Mouse (Mus musculus) midbrain, postnatal 0 days (tissue): Measurements from ENCODE around the gene Hist1h4j. TPM values are rescaled to one million over a fixed set of nuclear protein-coding genes. Genes with fewer than 3 reads are reported as not detected.

Source experiments
- ATAC-seq: fragments of 200-750 bp; cut with Nextera tagmentation; 2 replicates; pipeline ENCODE4 v1.8.0; 2017; ENCODE audit warnings: moderate number of reproducible peaks, mild to moderate bottlenecking, moderate TSS enrichment, moderate library complexity; ENCODE audit not compliant: low FRiP score
- DNase-seq: peaks from one replicate; pipeline ENCODE4 v3.0.0-alpha.2; 2015; ENCODE audit warnings: low spot score
- H3K27ac ChIP-seq: fragments of 300-500 bp; sonication (generic); 2 replicates; pipeline ENCODE4 v1.5.1; 2014; ENCODE audit warnings: low read depth, mild to moderate bottlenecking, low read length, mixed read lengths
- H3K27me3 ChIP-seq: fragments of 300-500 bp; sonication (generic); 2 replicates; pipeline ENCODE4 v1.6.1; 2014; ENCODE audit warnings: low read length, control low read depth, mixed read lengths; ENCODE audit not compliant: insufficient read depth
- H3K36me3 ChIP-seq: fragments of 300-500 bp; sonication (generic); 2 replicates; pipeline ENCODE4 v1.6.1; 2014; ENCODE audit warnings: low read length, control low read depth, mixed read lengths; ENCODE audit not compliant: insufficient read depth
- H3K4me1 ChIP-seq: fragments of 300-500 bp; sonication (generic); 2 replicates; pipeline ENCODE4 v1.6.1; 2014; ENCODE audit warnings: mild to moderate bottlenecking, control low read depth, antibody characterized with exemption, low read length, mixed read lengths; ENCODE audit not compliant: insufficient read depth
- H3K4me2 ChIP-seq: fragments of 300-500 bp; sonication (generic); 2 replicates; pipeline ENCODE4 v1.6.1; 2014; ENCODE audit warnings: low read depth, mild to moderate bottlenecking, low read length, mixed read lengths; ENCODE audit not compliant: poor library complexity, severe bottlenecking
- H3K4me3 ChIP-seq: fragments of 300-500 bp; sonication (generic); 2 replicates; pipeline ENCODE4 v1.5.1; 2014; ENCODE audit warnings: low read depth, mild to moderate bottlenecking, low read length, moderate library complexity
- H3K9ac ChIP-seq: fragments of 300-500 bp; sonication (generic); replicated peaks from 2 replicates; pipeline ENCODE4 v1.6.1; 2014; ENCODE audit warnings: mild to moderate bottlenecking, low read length, moderate library complexity, mixed read lengths; ENCODE audit not compliant: poor library complexity, severe bottlenecking
- H3K9me3 ChIP-seq: fragments of 300-500 bp; sonication (generic); 2 replicates; pipeline ENCODE4 v1.6.1; 2016; ENCODE audit warnings: low read length, control low read depth
- CTCF ChIP-seq: IDR thresholded peaks from 2 replicates; pipeline ENCODE4 v1.5.1; 2016; ENCODE audit warnings: antibody characterized with exemption, mild to moderate bottlenecking
- WGBS: fragments of 180-500 bp; shearing (Covaris S2); extraction: QIAGEN DNeasy Blood & Tissue Kit; methylation state at CpG from one replicate; pipeline ENCODE4 v1.1.7; 2014; 5-methylcytosine and 5-hydroxymethylcytosine counted together
- microRNA-seq: library from miRNA; unstranded; fragments of <30 nt; microRNA quantifications from one replicate; pipeline ENCODE4, GENCODE M21; 2016; ENCODE audit warnings: borderline number of aligned reads
- polyA plus RNA-seq: library from polyadenylated mRNA; unstranded; fragments of >200 nt; fragmentation: Nextera tagmentation; extraction: Ambion mirVana; gene quantifications from 2 replicates; pipeline ENCODE4 v1.2.1, GENCODE M21; 2015
- total RNA-seq: library from RNA; depleted of rRNA; stranded (reverse); fragments of >200 nt; gene quantifications from 2 replicates; pipeline ENCODE4 v1.2.3, GENCODE M21; 2014; rRNA removed

The Hist1h4j gene
- total and polyA plus RNA-seq, 2 experiments from 2014 or later = 479 TPM; not detected in 1

- peak overlapping the region; percentile 37 for H3K4me3 ChIP-seq
- H3K4me1 ChIP-seq = peaks cover 11% of the 10 kb centered on the region
- DNase-seq (peak; percentile 61), ATAC-seq (no peak)
- H3K27me3 ChIP-seq = no peaks in the 10 kb centered on the region
- no peak for TF ChIP-seq CTCF
- H3K36me3 ChIP-seq = no peaks in the 10 kb centered on the region
- peak overlapping the region; percentile 44 for H3K4me2 ChIP-seq
- H3K9me3 ChIP-seq = no peaks in the 10 kb centered on the region
- WGBS = 3% methylated on average over 9 of the region's 9 CpGs
- H3K9ac ChIP-seq = no peak overlapping the region
- no peak overlapping the region for H3K27ac ChIP-seq
Measured at GRCm38 (mm10) chr13:21783734-21784161, 48.9 kb downstream of the Hist1h4j start.

GRCm38 (mm10) chr13:21784311-21784710 is 49.4 kb downstream of the Hist1h4j start:
- H3K9ac ChIP-seq = no peak overlapping the region

More at GRCm38 (mm10) chr13:21784311-21784710, 49.4 kb downstream of the Hist1h4j start:
- DNase-seq (no peak), ATAC-seq (no peak)
- no peak overlapping the region for H3K4me3 ChIP-seq
- H3K4me2 ChIP-seq = no peak overlapping the region
- H3K4me1 ChIP-seq = peaks cover 11% of the 10 kb centered on the region
- no peaks in the 10 kb centered on the region for H3K27me3 ChIP-seq
- H3K27ac ChIP-seq = no peak overlapping the region
- no peaks in the 10 kb centered on the region for H3K9me3 ChIP-seq
- H3K36me3 ChIP-seq = no peaks in the 10 kb centered on the region
- WGBS = 26% methylated on average over 6 of the region's 6 CpGs
- no peak for TF ChIP-seq CTCF

Small RNA genes within 50 kb of the gene (microRNA-seq; reads per million reads assigned to microRNA genes)
- gene Gm44357 (not detected), gene Gm44367 (not detected), gene Gm44454 (not detected)

Other genes starting within 250 kb of the Hist1h4j start
- gene AK157302, start 239.8 kb upstream of the Hist1h4j start, total RNA-seq = 0.22 and 0.28 TPM in 2 replicates
- 0.49 and 0.74 TPM in 2 replicates for gene AK157302, start 239.8 kb upstream of the Hist1h4j start, polyA plus RNA-seq
- gene Gm11273, start 233.6 kb upstream of the Hist1h4j start, total RNA-seq = 6.7 and 16.8 TPM in 2 replicates
- gene Gm11273, start 233.6 kb upstream of the Hist1h4j start, polyA plus RNA-seq = 6.4 and 10.6 TPM in 2 replicates
- 6.9 and 10.6 TPM in 2 replicates for gene Zkscan8, start 203.9 kb upstream of the Hist1h4j start, total RNA-seq
- 1.4 and 1.9 TPM in 2 replicates for gene Zkscan8, start 203.9 kb upstream of the Hist1h4j start, polyA plus RNA-seq
- gene Olfr1366, start 192.3 kb upstream of the Hist1h4j start, total RNA-seq = not detected in 2 replicates
- 0.05 and 0.12 TPM in 2 replicates for gene Olfr1366, start 192.3 kb upstream of the Hist1h4j start, polyA plus RNA-seq
- not detected in 2 replicates for gene Olfr1535, start 175.2 kb upstream of the Hist1h4j start, total RNA-seq
- gene Olfr1535, start 175.2 kb upstream of the Hist1h4j start, polyA plus RNA-seq = 0.07 and 0.10 TPM in 2 replicates
- not detected in 2 replicates for gene Olfr1364, start 153.3 kb upstream of the Hist1h4j start, total RNA-seq
- gene Olfr1364, start 153.3 kb upstream of the Hist1h4j start, polyA plus RNA-seq = not detected in 2 replicates
- gene Olfr1362, start 121.0 kb upstream of the Hist1h4j start, total RNA-seq = not detected in 2 replicates
- not detected in 2 replicates for gene Olfr1362, start 121.0 kb upstream of the Hist1h4j start, polyA plus RNA-seq
- gene Olfr11, start 92.5 kb upstream of the Hist1h4j start, total RNA-seq = not detected in 2 replicates
- gene Olfr11, start 92.5 kb upstream of the Hist1h4j start, polyA plus RNA-seq = not detected in 2 replicates
- gene Olfr1361, start 71.7 kb upstream of the Hist1h4j start, total RNA-seq = not detected in 2 replicates
- gene Olfr1361, start 71.7 kb upstream of the Hist1h4j start, polyA plus RNA-seq = not detected in 2 replicates
- not detected in 2 replicates for gene Olfr1360, start 57.7 kb upstream of the Hist1h4j start, total RNA-seq
- gene Olfr1360, start 57.7 kb upstream of the Hist1h4j start, polyA plus RNA-seq = not detected in 2 replicates
- gene Olfr1359, start 37.0 kb upstream of the Hist1h4j start, total RNA-seq = not detected in 2 replicates
- not detected in 2 replicates for gene Olfr1359, start 37.0 kb upstream of the Hist1h4j start, polyA plus RNA-seq
- 87.0 and 175 TPM in 2 replicates for gene Hist1h2bl, start 18.9 kb upstream of the Hist1h4j start, total RNA-seq
- gene Hist1h2bl, start 18.9 kb upstream of the Hist1h4j start, polyA plus RNA-seq = not detected in 2 replicates
- 253 and 398 TPM in 2 replicates for gene Hist1h2ai, start 18.6 kb upstream of the Hist1h4j start, total RNA-seq
- 3.2 and 3.5 TPM in 2 replicates for gene Hist1h2ai, start 18.6 kb upstream of the Hist1h4j start, polyA plus RNA-seq
- gene Hist1h3h, start 17.4 kb upstream of the Hist1h4j start, total RNA-seq = 258 and 532 TPM in 2 replicates
- gene Hist1h3h, start 17.4 kb upstream of the Hist1h4j start, polyA plus RNA-seq = 2.0 TPM in 1 of 2 replicates, not detected in the other
- gene Hist1h2bm, start 13.0 kb upstream of the Hist1h4j start, total RNA-seq = 201 and 468 TPM in 2 replicates
- gene Hist1h2bm, start 13.0 kb upstream of the Hist1h4j start, polyA plus RNA-seq = 0.39 and 0.51 TPM in 2 replicates
- 386 and 434 TPM in 2 replicates for gene Hist1h4k, start 15.4 kb downstream of the Hist1h4j start, total RNA-seq
- 0.80 and 2.1 TPM in 2 replicates for gene Hist1h4k, start 15.4 kb downstream of the Hist1h4j start, polyA plus RNA-seq
- 254 and 276 TPM in 2 replicates for gene Hist1h2ak, start 18.8 kb downstream of the Hist1h4j start, total RNA-seq
- 2.4 and 4.6 TPM in 2 replicates for gene Hist1h2ak, start 18.8 kb downstream of the Hist1h4j start, polyA plus RNA-seq
- gene Hist1h2bn, start 19.1 kb downstream of the Hist1h4j start, total RNA-seq = 212 and 326 TPM in 2 replicates
- gene Hist1h2bn, start 19.1 kb downstream of the Hist1h4j start, polyA plus RNA-seq = not detected in 2 replicates
- gene Hist1h1b, start 45.6 kb downstream of the Hist1h4j start, total RNA-seq = 54.7 and 116 TPM in 2 replicates
- gene Hist1h1b, start 45.6 kb downstream of the Hist1h4j start, polyA plus RNA-seq = 2.0 TPM in 2 replicates
- 282 and 525 TPM in 2 replicates for gene Hist1h3i, start 48.3 kb downstream of the Hist1h4j start, total RNA-seq
- gene Hist1h3i, start 48.3 kb downstream of the Hist1h4j start, polyA plus RNA-seq = 8.2 and 10.0 TPM in 2 replicates
- gene Hist1h2an, start 52.2 kb downstream of the Hist1h4j start, total RNA-seq = 145 and 318 TPM in 2 replicates
- not detected in 2 replicates for gene Hist1h2an, start 52.2 kb downstream of the Hist1h4j start, polyA plus RNA-seq
- 41.9 and 77.2 TPM in 2 replicates for gene Hist1h2bp, start 52.4 kb downstream of the Hist1h4j start, total RNA-seq
- 0.48 and 0.76 TPM in 2 replicates for gene Hist1h2bp, start 52.4 kb downstream of the Hist1h4j start, polyA plus RNA-seq
- 213 and 311 TPM in 2 replicates for gene Hist1h2bq, start 75.1 kb downstream of the Hist1h4j start, total RNA-seq
- gene Hist1h2bq, start 75.1 kb downstream of the Hist1h4j start, polyA plus RNA-seq = 2.7 and 3.8 TPM in 2 replicates
- not detected in 2 replicates for gene Hist1h2ao, start 75.4 kb downstream of the Hist1h4j start, total RNA-seq
- gene Hist1h2ao, start 75.4 kb downstream of the Hist1h4j start, polyA plus RNA-seq = not detected in 2 replicates
- gene Hist1h4m, start 76.7 kb downstream of the Hist1h4j start, total RNA-seq = 2.3 TPM in 1 of 2 replicates, not detected in the other
- 1.8 TPM in 1 of 2 replicates, not detected in the other for gene Hist1h4m, start 76.7 kb downstream of the Hist1h4j start, polyA plus RNA-seq
- gene Hist1h4n, start 97.1 kb downstream of the Hist1h4j start, total RNA-seq = 1,387 and 1,972 TPM in 2 replicates
- gene Hist1h4n, start 97.1 kb downstream of the Hist1h4j start, polyA plus RNA-seq = 1.7 and 2.3 TPM in 2 replicates
- 409 and 620 TPM in 2 replicates for gene Hist1h2ap, start 98.4 kb downstream of the Hist1h4j start, total RNA-seq
- 282 and 299 TPM in 2 replicates for gene Hist1h2ap, start 98.4 kb downstream of the Hist1h4j start, polyA plus RNA-seq
- gene Hist1h2br, start 98.7 kb downstream of the Hist1h4j start, total RNA-seq = 112 and 283 TPM in 2 replicates
- gene Hist1h2br, start 98.7 kb downstream of the Hist1h4j start, polyA plus RNA-seq = 3.0 and 4.0 TPM in 2 replicates
- gene Zfp184, start 210.0 kb downstream of the Hist1h4j start, total RNA-seq = 8.1 and 9.8 TPM in 2 replicates
- 7.5 and 8.4 TPM in 2 replicates for gene Zfp184, start 210.0 kb downstream of the Hist1h4j start, polyA plus RNA-seq
- gene Pom121l2, start 246.1 kb downstream of the Hist1h4j start, total RNA-seq = 0.05 and 0.90 TPM in 2 replicates
- not detected in 2 replicates for gene Pom121l2, start 246.1 kb downstream of the Hist1h4j start, polyA plus RNA-seq